Mouse (Mus musculus) C2C12 (cell line): ENCODE results near the gene Dscaml1.

Experiments used
- CEBPB ChIP-seq: IDR thresholded peaks from one replicate; pipeline ENCODE4 v1.6.1; 2011; ENCODE audit warnings: low read depth, mild to moderate bottlenecking, control low read depth, moderate library complexity
- CTCF ChIP-seq: IDR thresholded peaks from one replicate; pipeline ENCODE4 v1.5.1; 2011; ENCODE audit not compliant: control insufficient read depth, insufficient read depth, insufficient read length
- FOSL1 ChIP-seq: IDR thresholded peaks from one replicate; pipeline ENCODE4 v1.8.0; 2011; ENCODE audit warnings: mild to moderate bottlenecking, low read length; ENCODE audit not compliant: poor library complexity, insufficient read depth, severe bottlenecking
- MAX ChIP-seq: IDR thresholded peaks from one replicate; pipeline ENCODE4 v1.6.1; 2011; ENCODE audit warnings: mild to moderate bottlenecking, control low read depth
- MYOD1 ChIP-seq: IDR thresholded peaks from one replicate; pipeline ENCODE4 v1.6.1; 2011; ENCODE audit warnings: low read depth; ENCODE audit not compliant: control insufficient read depth, insufficient read length
- MYOG ChIP-seq: IDR thresholded peaks from one replicate; pipeline ENCODE4 v1.6.1; 2011; ENCODE audit not compliant: control insufficient read depth, insufficient read length; ENCODE audit errors: extremely low read depth
- USF1 ChIP-seq: IDR thresholded peaks from one replicate; pipeline ENCODE4 v1.6.1; 2011; ENCODE audit warnings: low read depth, mild to moderate bottlenecking, control low read depth, moderate library complexity

GRCm38 (mm10) chr9:45449658-45450057 lies 23.2 kb downstream of the Dscaml1 start:
- no peak for TF ChIP-seq CTCF
- no peak for TF ChIP-seq FOSL1
- no peak for TF ChIP-seq MYOG
- TF ChIP-seq MAX, result no peak
- TF ChIP-seq CEBPB, result no peak
- TF ChIP-seq USF1, result no peak
- TF ChIP-seq MYOD1, result no peak
